Mouse (Mus musculus) Patski (cell line): ENCODE data around the gene Sema4a. TPM values are rescaled to one million over a fixed set of nuclear protein-coding genes. Genes with fewer than 3 reads are reported as not detected.

ENCODE experiments used
- ATAC-seq: fragments of 100-300 bp; one replicate; pipeline ENCODE4 v1.8.0; 2021
- CTCF ChIA-PET: fragments of 350-600 bp; sonication (Branson Sonifier 250); formaldehyde crosslinking; loops from one replicate; lab custom pipeline; 2022; ENCODE audit warnings: inconsistent platforms; lab: Charles Lee
- POLR2A ChIA-PET: fragments of 350-600 bp; sonication (Branson Sonifier 250); formaldehyde crosslinking; loops from one replicate; lab custom pipeline; 2022; ENCODE audit warnings: antibody characterized with exemption, inconsistent platforms; lab: Charles Lee
- DNase-seq: peaks from one replicate; pipeline ENCODE4 v3.0.0-alpha.2; 2011; ENCODE audit warnings: low read depth, low spot score
- H3K27me3 ChIP-seq: fragments of 371-371 bp; one replicate; pipeline ENCODE4 v1.5.1; 2021
- CTCF ChIP-seq: fragments of 100-300 bp; IDR thresholded peaks from one replicate; pipeline ENCODE4 v1.5.1; 2021
- in situ Hi-C: fragments of 300-500 bp; cut with MboI; formaldehyde crosslinking; loops from 3 replicates; pipeline ENCODE4 v1.11.1; 2018; ENCODE audit warnings: low pct_unique_long_range_greater_than_20kb, mixed read lengths
- polyA plus RNA-seq: library from polyadenylated mRNA; unstranded; gene quantifications from one replicate; pipeline ENCODE4 v1.2.3, GENCODE M21; 2021

Gene Sema4a
- polyA plus RNA-seq, 1 experiment from 2014 or later, result 6.6 TPM

DNA sequence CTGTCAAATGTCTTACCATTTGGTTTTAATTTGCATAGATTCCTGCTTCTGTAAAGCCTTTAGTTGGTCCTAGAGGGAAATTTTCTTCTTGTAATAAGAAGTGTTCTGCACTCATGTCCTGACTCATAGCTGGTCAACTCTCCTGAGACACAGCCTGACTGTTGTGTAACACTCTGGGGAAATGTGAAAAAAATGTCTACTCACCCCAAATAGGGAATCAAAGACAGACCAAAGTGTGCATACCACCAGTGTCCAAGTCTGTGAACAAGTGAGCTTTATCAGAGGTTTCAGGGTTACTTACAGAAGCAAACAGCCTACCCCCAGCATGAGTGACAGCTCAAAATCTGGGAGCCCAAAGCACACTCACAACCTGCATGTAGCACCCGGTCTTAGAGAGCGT lies 4.1 kb upstream of the Sema4a start:
- POLR2A ChIA-PET, result interaction anchor here (0.5 to 3.6 kb wide), 7 partner anchors 11 to 125 kb away, joined by 3 to 30 read pairs (median 3); partner anchors contain the start of gene Pmf1
- in situ Hi-C loops, result no loop called here
- CTCF ChIA-PET, result interaction anchor here (1.0 to 10.9 kb wide), 11 partner anchors 8 to 59 kb away, joined by 3 to 295 read pairs (median 5); partner anchors contain the start of gene Pmf1
- TF ChIP-seq CTCF, result no peak
- DNase-seq, result no peak
- ATAC-seq, result no peak
- H3K27me3 ChIP-seq, result no peaks in the 10 kb centered on the region

DNA sequence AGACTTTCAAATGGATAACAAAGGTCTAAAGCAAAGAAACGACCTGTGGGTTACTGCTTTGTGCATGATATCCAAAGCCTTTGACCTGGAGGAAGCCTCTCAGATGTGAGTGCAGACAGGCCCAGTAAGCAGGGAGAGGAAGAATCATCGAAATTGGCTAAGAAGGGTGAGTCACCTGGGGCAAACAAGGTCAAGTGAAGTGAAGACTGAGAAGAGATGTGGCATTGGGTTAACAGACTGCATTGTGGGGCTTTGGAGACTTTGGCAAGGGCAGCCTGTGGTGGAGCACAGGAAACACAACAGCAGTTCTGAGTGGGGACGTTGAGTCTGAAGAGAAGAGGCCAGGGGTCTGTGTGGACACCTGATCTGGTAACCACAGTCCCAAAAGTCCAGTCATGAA lies 3.4 kb upstream of the Sema4a start:
- ChIA-PET POLR2A (interaction anchor here (3.6 kb wide), 1 partner anchor 56 kb away, joined by 30 read pairs; the partner anchor contains the start of gene Pmf1), CTCF (interaction anchor here (1.0 to 10.9 kb wide), 10 partner anchors 7 to 59 kb away, joined by 3 to 295 read pairs (median 4); partner anchors contain the start of gene Pmf1)
- in situ Hi-C loops, result no loop called here
- ATAC-seq, result no peak
- H3K27me3 ChIP-seq, result no peaks in the 10 kb centered on the region
- TF ChIP-seq CTCF, result no peak
- no peak for DNase-seq

DNA sequence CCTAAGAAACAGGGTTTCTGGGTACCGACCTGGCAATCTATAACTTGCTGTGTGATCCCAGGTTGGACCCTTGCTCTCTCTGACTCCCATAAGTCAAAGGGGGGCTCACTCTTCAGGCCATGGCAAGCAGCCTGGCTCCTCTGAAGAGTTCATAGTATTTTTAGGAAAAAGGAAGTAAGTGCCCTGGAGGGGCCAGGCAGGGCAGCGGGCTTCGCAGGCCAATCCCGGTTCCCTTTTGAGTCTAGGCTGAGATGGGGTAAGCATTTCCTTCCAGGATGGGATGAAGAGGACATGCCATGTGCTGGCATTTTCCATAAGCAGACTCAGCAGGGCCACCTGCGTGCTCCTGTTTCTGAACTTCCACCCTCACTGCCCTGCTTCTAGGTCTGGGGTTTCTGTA lies 953 bp downstream of the Sema4a start:
- POLR2A ChIA-PET, result interaction anchor here (1.2 kb wide), 1 partner anchor 8 kb away, joined by 3 read pairs; no protein-coding TSS in a partner anchor
- in situ Hi-C loops, result no loop called here
- DNase-seq, result no peak
- TF ChIP-seq CTCF, result no peak
- ATAC-seq, result no peak
- CTCF ChIA-PET, result interaction anchor here (1.1 to 1.9 kb wide), 2 partner anchors 50 to 53 kb away, joined by 3 to 13 read pairs; partner anchors contain the start of gene Pmf1
- H3K27me3 ChIP-seq, result no peaks in the 10 kb centered on the region

DNA sequence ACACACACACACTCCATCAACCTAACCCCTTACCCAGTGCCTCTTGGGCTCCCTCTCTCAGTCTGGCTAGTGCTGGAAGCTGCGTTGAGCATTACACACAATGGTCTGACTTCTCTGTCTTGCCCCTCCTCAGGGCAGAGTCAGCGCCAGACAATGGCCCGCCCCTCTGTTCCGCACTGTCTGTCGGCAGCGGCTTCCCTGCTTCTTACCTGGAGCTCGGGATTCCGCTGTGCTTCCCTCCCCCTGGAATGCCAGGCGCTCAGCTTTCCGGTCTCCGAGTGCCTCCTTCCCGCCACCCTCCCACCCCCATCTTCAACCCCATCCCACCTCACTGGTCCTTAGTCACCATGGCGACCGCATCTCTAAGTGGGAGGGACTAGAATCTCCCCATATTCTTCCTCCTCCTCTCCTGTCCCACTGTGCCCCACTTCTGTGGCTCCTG lies 2.2 kb downstream of the Sema4a start:
- CTCF ChIA-PET, result interaction anchor here (1.2 kb wide), 1 partner anchor 13 kb away, joined by 5 read pairs; no protein-coding TSS in a partner anchor
- no peak for TF ChIP-seq CTCF

DNA sequence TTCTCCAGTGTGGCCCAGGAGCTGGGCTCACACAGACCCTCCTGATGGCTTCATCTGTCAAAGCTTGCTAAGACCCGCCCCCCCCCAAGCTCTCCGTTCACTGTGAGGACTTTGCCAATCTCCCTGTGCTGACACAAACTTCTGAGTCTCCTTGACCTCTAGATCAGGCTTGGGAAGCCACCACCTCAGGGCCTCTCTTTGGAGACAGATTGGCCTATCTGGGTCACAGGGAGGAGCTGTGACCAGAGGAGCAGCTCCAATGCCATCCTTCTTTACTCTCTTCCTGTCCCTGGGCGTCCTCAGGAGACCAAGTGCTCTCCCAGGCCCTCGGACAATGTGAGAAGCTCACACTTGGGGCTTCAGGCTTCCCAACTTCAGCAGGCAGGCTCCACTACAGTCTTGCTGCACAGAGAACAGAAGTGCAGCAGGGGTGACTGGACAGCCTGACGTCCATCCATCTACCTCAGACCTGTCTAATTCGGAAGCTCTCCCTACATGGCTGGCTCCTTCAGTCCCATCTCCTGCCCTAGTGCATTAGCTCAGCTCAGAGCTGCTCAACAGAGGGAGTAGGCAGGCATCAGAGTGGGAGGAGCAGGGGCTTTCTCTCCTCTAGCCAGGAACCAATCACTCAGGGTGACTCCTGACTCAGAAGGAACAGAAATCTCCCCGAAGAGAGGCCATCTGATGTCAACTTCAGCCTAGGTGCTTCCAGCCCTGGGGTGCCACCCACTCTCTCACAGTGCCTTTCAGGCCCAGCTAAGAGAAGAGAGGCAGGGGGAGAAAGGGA lies 4.0 kb downstream of the Sema4a start:
- no peak for DNase-seq
- no peaks in the 10 kb centered on the region for H3K27me3 ChIP-seq
- in situ Hi-C loops, result no loop called here
- no peak for ATAC-seq
- ChIA-PET CTCF (interaction anchor here (1.0 to 2.7 kb wide), 7 partner anchors 9 to 126 kb away, joined by 3 to 29 read pairs (median 4); no protein-coding TSS in a partner anchor), POLR2A (interaction anchor here (0.7 to 1.5 kb wide), 5 partner anchors 9 to 49 kb away, joined by 3 to 5 read pairs (median 4); partner anchors contain the start of gene Pmf1)
- no peak for TF ChIP-seq CTCF

More for the DNA sequence above, 2.2 kb downstream of the Sema4a start:
- ATAC-seq (no peak), DNase-seq (no peak)
- in situ Hi-C loops, result no loop called here
- no peaks in the 10 kb centered on the region for H3K27me3 ChIP-seq
- POLR2A ChIA-PET, result no interaction called here

DNA sequence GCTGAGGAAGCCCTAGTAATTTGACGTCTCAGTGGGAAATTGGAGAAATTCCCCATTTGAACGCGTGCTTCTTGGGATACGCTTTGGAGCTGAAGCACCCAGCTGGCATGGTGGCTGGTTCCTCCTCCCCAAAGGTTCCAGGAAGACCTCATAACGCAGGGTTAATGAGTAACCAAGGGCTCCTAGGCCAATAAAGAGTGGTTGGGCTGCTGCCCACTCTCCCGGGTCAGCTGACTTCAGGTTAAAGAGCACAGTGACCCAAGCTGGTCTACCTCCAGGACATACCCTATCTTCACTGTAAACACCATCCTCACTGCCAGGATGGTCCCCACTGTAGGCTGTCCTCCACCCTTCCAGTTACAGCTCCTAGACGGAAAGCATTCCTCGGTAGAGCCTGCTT lies 4.7 kb downstream of the Sema4a start:
- no peak for DNase-seq
- H3K27me3 ChIP-seq, result no peaks in the 10 kb centered on the region
- ChIA-PET CTCF (interaction anchor here (1.0 to 2.7 kb wide), 6 partner anchors 9 to 125 kb away, joined by 3 to 29 read pairs (median 5); no protein-coding TSS in a partner anchor), POLR2A (interaction anchor here (0.7 to 1.5 kb wide), 4 partner anchors 10 to 49 kb away, joined by 3 to 5 read pairs (median 4); no protein-coding TSS in a partner anchor)
- in situ Hi-C loops, result no loop called here
- no peak for ATAC-seq
- TF ChIP-seq CTCF, result no peak

DNA sequence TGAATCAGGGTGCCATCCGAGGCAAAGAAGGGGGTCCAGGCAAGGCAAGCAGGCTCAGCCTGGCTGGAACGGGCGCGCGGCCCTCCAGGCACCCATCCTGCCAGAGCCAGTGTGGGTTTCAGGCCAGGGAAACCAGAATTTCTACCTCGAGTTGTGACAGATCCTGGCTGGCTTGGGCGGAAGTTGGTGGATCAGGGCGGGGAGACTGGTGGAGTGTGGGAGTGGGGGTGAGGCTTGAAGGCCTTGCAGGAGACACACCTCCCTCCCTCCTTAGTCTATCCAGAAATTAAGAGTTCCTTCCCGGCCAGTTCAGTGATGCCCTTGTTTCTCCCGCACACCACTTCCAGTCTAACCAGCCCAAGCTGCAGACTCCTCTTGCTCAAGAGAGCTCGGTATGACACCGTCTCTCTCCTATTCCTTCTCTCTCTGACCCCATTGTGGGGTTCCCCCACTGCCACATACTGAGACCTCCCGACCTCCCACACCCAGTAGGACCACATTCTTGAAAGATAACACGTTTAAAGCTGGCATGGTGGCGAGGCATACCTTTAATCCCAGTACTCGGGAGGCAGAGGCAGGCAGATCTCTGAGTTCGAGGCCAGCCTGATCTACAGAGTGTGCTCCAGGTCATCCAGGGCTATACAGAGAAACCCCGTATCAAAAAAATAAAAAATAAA lies 5.3 kb downstream of the Sema4a start:
- CTCF ChIA-PET, result interaction anchor here (1.0 to 2.7 kb wide), 6 partner anchors 8 to 125 kb away, joined by 3 to 29 read pairs (median 5); no protein-coding TSS in a partner anchor
- no peak for ATAC-seq
- no peak for TF ChIP-seq CTCF
- in situ Hi-C loops, result no loop called here
- no peaks in the 10 kb centered on the region for H3K27me3 ChIP-seq
- POLR2A ChIA-PET, result interaction anchor here (0.5 to 1.5 kb wide), 4 partner anchors 9 to 48 kb away, joined by 3 to 5 read pairs (median 4); no protein-coding TSS in a partner anchor
- DNase-seq, result no peak

DNA sequence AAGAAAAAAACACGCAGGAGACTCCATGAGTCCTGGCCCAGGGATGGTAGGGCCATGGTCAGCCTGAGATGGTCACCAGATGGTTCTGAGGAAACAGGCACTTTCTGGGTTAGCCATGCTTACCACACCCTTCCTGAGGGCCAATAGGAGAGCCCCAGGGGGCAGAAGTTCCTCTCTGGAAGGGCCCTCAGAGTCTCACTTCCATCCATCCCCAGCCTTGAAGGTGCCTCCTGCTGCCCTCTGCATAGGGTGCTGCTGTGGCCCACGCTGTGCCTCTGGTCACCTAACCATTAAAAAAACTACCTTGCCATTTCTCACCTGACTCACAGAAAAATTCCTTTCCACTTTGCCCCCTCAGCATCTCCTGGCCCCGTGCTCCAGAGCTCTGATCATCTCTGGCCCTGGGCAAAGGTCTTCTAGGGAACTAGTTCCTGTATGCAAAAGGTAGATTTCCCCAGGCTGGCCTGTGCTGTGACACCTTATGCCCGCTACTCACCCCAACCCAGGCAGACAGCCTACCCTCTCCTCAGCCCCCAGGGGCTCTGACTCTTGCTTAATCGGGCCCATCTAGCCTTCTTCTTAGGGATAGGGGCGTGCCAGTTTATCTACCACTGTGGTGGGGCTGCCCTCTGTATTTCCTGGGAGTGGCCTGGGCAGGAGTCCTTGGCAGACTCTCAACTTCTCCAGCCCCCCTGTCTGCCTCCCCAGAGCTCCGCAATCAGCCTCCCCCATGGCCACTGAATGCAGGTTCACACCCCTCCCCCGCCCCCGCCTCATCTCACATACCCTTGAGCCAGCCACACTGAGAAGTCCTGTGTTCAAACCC lies 6.0 kb downstream of the Sema4a start:
- CTCF ChIA-PET, result interaction anchor here (1.4 to 1.5 kb wide), 2 partner anchors 29 to 33 kb away, joined by 3 read pairs; no protein-coding TSS in a partner anchor
- H3K27me3 ChIP-seq, result no peaks in the 10 kb centered on the region
- DNase-seq (no peak), ATAC-seq (no peak)
- TF ChIP-seq CTCF, result no peak
- POLR2A ChIA-PET, result interaction anchor here (1.3 kb wide), 1 partner anchor 10 kb away, joined by 3 read pairs; no protein-coding TSS in a partner anchor
- in situ Hi-C loops, result no loop called here

DNA sequence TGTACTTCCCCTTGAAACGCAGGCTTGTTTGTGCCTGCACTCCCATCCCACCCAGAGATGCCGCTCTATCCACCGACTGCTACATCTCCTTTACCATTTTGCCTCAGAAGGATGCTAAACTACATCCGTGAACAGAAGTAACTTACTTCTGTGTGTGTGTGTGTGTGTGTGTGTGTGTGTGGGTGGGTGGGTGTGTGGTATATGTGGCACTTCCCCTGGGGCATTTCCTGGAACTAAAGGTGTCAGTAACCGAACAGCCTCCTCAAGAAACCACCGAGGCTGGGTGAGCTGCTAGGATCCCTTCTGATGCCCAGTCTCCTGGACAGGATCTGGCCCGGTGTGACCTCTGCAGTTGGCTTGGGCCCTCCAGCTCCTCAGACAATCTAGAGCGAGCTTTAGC lies 7.0 kb downstream of the Sema4a start:
- CTCF ChIA-PET, result interaction anchor here (1.4 to 1.5 kb wide), 2 partner anchors 13 to 32 kb away, joined by 3 to 7 read pairs; no protein-coding TSS in a partner anchor
- DNase-seq (no peak), ATAC-seq (no peak)
- POLR2A ChIA-PET, result interaction anchor here (1.3 kb wide), 1 partner anchor 11 kb away, joined by 3 read pairs; no protein-coding TSS in a partner anchor
- TF ChIP-seq CTCF, result no peak
- no peaks in the 10 kb centered on the region for H3K27me3 ChIP-seq
- in situ Hi-C loops, result no loop called here
